17 mouse cellular contexts compared by ENCODE assay signal in genomic region chr2:59389971-59390370, GRCm38 (mm10).
A peak's percentile ranks its signal among the peaks of the same experiment; 100 is the strongest.
DNase-seq lines count a peak whose midpoint lies in the region; ATAC-seq and TF ChIP-seq lines count a peak whose summit lies in the region.
"Had no signal": no experiment of that assay in that cellular context is flagged by ENCODE, and none has a peak within 500 bp of the region (broad histone marks: within the 10 kb centered on the region; RNA-seq: fewer than 3 reads in every experiment).

No protein-coding gene starts in this region.

- no peak for DNase-seq in hindbrain, embryonic 11.5 days (ENCODE audit: low spot score)
- peak; percentile 56 for DNase-seq in midbrain, embryonic 14.5 days
- no peak for DNase-seq in midbrain, embryonic 10.5 days (ENCODE audit: low spot score)
- peak; percentile 56 for DNase-seq in midbrain, postnatal 0 days (ENCODE audit: low spot score)
- DNase-seq: adrenal gland, adult 2 months; cerebellum, adult 8-10 months; kidney, adult 8-10 months; kidney, postnatal 14 days; liver, postnatal 0 days had no signal

- H3K27me3 ChIP-seq in hindbrain, embryonic 16.5 days (replicated peaks; ENCODE audit: control insufficient read depth, insufficient read depth, low read length) = no peaks in the 10 kb centered on the region
- no peaks in the 10 kb centered on the region for H3K27me3 ChIP-seq in hindbrain, embryonic 11.5 days (ENCODE audit: control insufficient read depth, insufficient read depth, low read length)
- no peaks in the 10 kb centered on the region for H3K27me3 ChIP-seq in midbrain, embryonic 14.5 days (ENCODE audit: control insufficient read depth, insufficient read depth, low read length)
- H3K27me3 ChIP-seq in midbrain, embryonic 10.5 days (ENCODE audit: low read depth, poor library complexity, severe bottlenecking) = no peaks in the 10 kb centered on the region
- H3K27me3 ChIP-seq in forebrain, embryonic 16.5 days (replicated peaks; ENCODE audit: control insufficient read depth, insufficient read depth, low read length) = no peaks in the 10 kb centered on the region
- no peaks in the 10 kb centered on the region for H3K27me3 ChIP-seq in midbrain, postnatal 0 days (ENCODE audit: insufficient read depth, low read length)
- H3K27me3 ChIP-seq: intestine, embryonic 15.5 days; neural tube, embryonic 15.5 days had no signal

- H3K4me1 ChIP-seq in hindbrain, embryonic 16.5 days (ENCODE audit: control insufficient read depth, insufficient read depth, low read depth, low read length) = no peaks in the 10 kb centered on the region
- H3K4me1 ChIP-seq in hindbrain, embryonic 11.5 days (replicated peaks; ENCODE audit: control insufficient read depth, insufficient read depth, low read length) = no peaks in the 10 kb centered on the region
- H3K4me1 ChIP-seq in midbrain, embryonic 14.5 days (ENCODE audit: control insufficient read depth, insufficient read depth, low read length) = no peaks in the 10 kb centered on the region
- peaks cover 3% of the 10 kb centered on the region; the same call in 1 of the 2 replicates for H3K4me1 ChIP-seq in midbrain, embryonic 10.5 days
- H3K4me1 ChIP-seq in forebrain, embryonic 16.5 days (replicated peaks; ENCODE audit: control insufficient read depth, insufficient read depth, low read length) = 0 out of 2 replicates have a peak, but pooled peaks cover 3% of the 10 kb centered on the region
- H3K4me1 ChIP-seq in midbrain, postnatal 0 days (ENCODE audit: insufficient read depth, low read length) = peaks cover 2% of the 10 kb centered on the region; the same call in 1 of the 2 replicates
- H3K4me1 ChIP-seq: intestine, embryonic 15.5 days; neural tube, embryonic 15.5 days had no signal

- no peak overlapping the region for H3K9ac ChIP-seq in hindbrain, embryonic 16.5 days (ENCODE audit: low read depth, low read length)
- no peak overlapping the region for H3K9ac ChIP-seq in hindbrain, embryonic 11.5 days (ENCODE audit: low read depth, low read length)
- H3K9ac ChIP-seq in midbrain, embryonic 14.5 days (replicated peaks; ENCODE audit: low read length) = no peak overlapping the region
- no peak overlapping the region for H3K9ac ChIP-seq in forebrain, embryonic 16.5 days (replicated peaks; ENCODE audit: low read depth, low read length)
- H3K9ac ChIP-seq in midbrain, postnatal 0 days (replicated peaks; ENCODE audit: low read length, poor library complexity, severe bottlenecking) = no peak overlapping the region
- H3K9ac ChIP-seq: hindbrain, embryonic 14.5 days; intestine, embryonic 15.5 days; liver, postnatal 0 days; neural tube, embryonic 15.5 days had no signal

- no peak overlapping the region for H3K4me3 ChIP-seq in hindbrain, embryonic 16.5 days (ENCODE audit: low read length)
- no peak overlapping the region for H3K4me3 ChIP-seq in hindbrain, embryonic 11.5 days (ENCODE audit: low read depth, low read length)
- H3K4me3 ChIP-seq in midbrain, embryonic 14.5 days (replicated peaks; ENCODE audit: low read depth, low read length) = no peak overlapping the region
- no peak overlapping the region for H3K4me3 ChIP-seq in midbrain, embryonic 10.5 days
- no peak overlapping the region for H3K4me3 ChIP-seq in forebrain, embryonic 16.5 days (replicated peaks; ENCODE audit: low read length)
- no peak overlapping the region for H3K4me3 ChIP-seq in midbrain, postnatal 0 days (ENCODE audit: low read depth, low read length)
- H3K4me3 ChIP-seq: intestine, embryonic 15.5 days; neural tube, embryonic 15.5 days had no signal

- H3K4me2 ChIP-seq in hindbrain, embryonic 16.5 days (ENCODE audit: low read length) = no peak overlapping the region
- H3K4me2 ChIP-seq in hindbrain, embryonic 11.5 days (replicated peaks; ENCODE audit: low read depth, low read length) = no peak overlapping the region
- H3K4me2 ChIP-seq in midbrain, embryonic 14.5 days (ENCODE audit: low read length) = no peak overlapping the region
- no peak overlapping the region for H3K4me2 ChIP-seq in forebrain, embryonic 16.5 days (ENCODE audit: low read length)
- H3K4me2 ChIP-seq in midbrain, postnatal 0 days (ENCODE audit: low read depth, low read length, poor library complexity, severe bottlenecking) = no peak overlapping the region
- H3K4me2 ChIP-seq: hindbrain, embryonic 14.5 days; intestine, embryonic 15.5 days; liver, embryonic 11.5 days; neural tube, embryonic 15.5 days had no signal

- peak; percentile 74; the same call in 1 of the 2 replicates for ATAC-seq in hindbrain, embryonic 16.5 days
- ATAC-seq in hindbrain, embryonic 11.5 days (ENCODE audit: low FRiP score) = no peak
- ATAC-seq in midbrain, embryonic 14.5 days (ENCODE audit: low FRiP score, low TSS enrichment) = no peak
- peak; percentile 91 for ATAC-seq in forebrain, embryonic 16.5 days
- 0 out of 2 replicates have a peak, but pooled peaks have one; percentile 35 for ATAC-seq in midbrain, postnatal 0 days (ENCODE audit: low FRiP score)
- ATAC-seq in megakaryocyte progenitor cell, adult 5-6 weeks (replicated peaks; ENCODE audit: poor library complexity) = no peak
- ATAC-seq: intestine, embryonic 15.5 days; liver, postnatal 0 days; lung, postnatal 0 days had no signal

- no peaks in the 10 kb centered on the region for H3K36me3 ChIP-seq in hindbrain, embryonic 16.5 days (ENCODE audit: control insufficient read depth, insufficient read depth, low read length)
- no peaks in the 10 kb centered on the region for H3K36me3 ChIP-seq in hindbrain, embryonic 11.5 days (ENCODE audit: control insufficient read depth, insufficient read depth, low read length)
- H3K36me3 ChIP-seq in midbrain, embryonic 14.5 days (ENCODE audit: control insufficient read depth, insufficient read depth, low read length) = no peaks in the 10 kb centered on the region
- no peaks in the 10 kb centered on the region for H3K36me3 ChIP-seq in midbrain, embryonic 10.5 days
- H3K36me3 ChIP-seq in forebrain, embryonic 16.5 days (ENCODE audit: control insufficient read depth, insufficient read depth) = no peaks in the 10 kb centered on the region
- no peaks in the 10 kb centered on the region for H3K36me3 ChIP-seq in midbrain, postnatal 0 days (ENCODE audit: insufficient read depth, low read length)
- H3K36me3 ChIP-seq: intestine, embryonic 15.5 days; neural tube, embryonic 15.5 days had no signal

- H3K27ac ChIP-seq in hindbrain, embryonic 16.5 days (ENCODE audit: low read depth, low read length) = no peak overlapping the region
- H3K27ac ChIP-seq in hindbrain, embryonic 11.5 days (ENCODE audit: low read depth, low read length) = no peak overlapping the region
- H3K27ac ChIP-seq in midbrain, embryonic 14.5 days (replicated peaks; ENCODE audit: low read depth, low read length) = no peak overlapping the region
- H3K27ac ChIP-seq in midbrain, embryonic 10.5 days (replicated peaks) = no peak overlapping the region
- H3K27ac ChIP-seq in forebrain, embryonic 16.5 days (ENCODE audit: low read length) = no peak overlapping the region
- H3K27ac ChIP-seq in midbrain, postnatal 0 days (ENCODE audit: low read depth, low read length) = no peak overlapping the region
- H3K27ac ChIP-seq: hindbrain, embryonic 14.5 days; intestine, embryonic 15.5 days; neural tube, embryonic 15.5 days had no signal

- TF ChIP-seq CTCF in midbrain, postnatal 0 days (IDR thresholded peaks at IDR 0.05) = no peak

- WGBS in hindbrain, embryonic 16.5 days = 70% methylated on average over 5 of the region's 5 CpGs
- 91% methylated on average over 5 of the region's 5 CpGs for WGBS in hindbrain, embryonic 11.5 days
- WGBS in midbrain, embryonic 14.5 days = 78% methylated on average over 5 of the region's 5 CpGs
- WGBS in midbrain, embryonic 10.5 days = 92% methylated on average over 5 of the region's 5 CpGs
- 65% methylated on average over 5 of the region's 5 CpGs for WGBS in forebrain, embryonic 16.5 days
- WGBS in midbrain, postnatal 0 days = 63% methylated on average over 5 of the region's 5 CpGs

- no peaks in the 10 kb centered on the region for H3K9me3 ChIP-seq in hindbrain, embryonic 16.5 days (ENCODE audit: control insufficient read depth, low read length)
- H3K9me3 ChIP-seq in hindbrain, embryonic 11.5 days (ENCODE audit: control insufficient read depth, low read length) = no peaks in the 10 kb centered on the region
- H3K9me3 ChIP-seq in midbrain, embryonic 14.5 days (ENCODE audit: control insufficient read depth, low read length) = no peaks in the 10 kb centered on the region
- H3K9me3 ChIP-seq in midbrain, embryonic 10.5 days (replicated peaks) = no peaks in the 10 kb centered on the region
- no peaks in the 10 kb centered on the region for H3K9me3 ChIP-seq in forebrain, embryonic 16.5 days (ENCODE audit: control insufficient read depth, low read length)
- H3K9me3 ChIP-seq in midbrain, postnatal 0 days (ENCODE audit: low read length) = no peaks in the 10 kb centered on the region
- H3K9me3 ChIP-seq: intestine, embryonic 15.5 days; neural tube, embryonic 15.5 days had no signal

Comparison
In these comparisons a context has a peak if more than half of its experiments do, and no peak if none do; other contexts are left out.
1. ATAC-seq: peak in hindbrain, embryonic 16.5 days (single experiment), forebrain, embryonic 16.5 days (single experiment) and midbrain, postnatal 0 days (single experiment); none in hindbrain, embryonic 11.5 days (single experiment), midbrain, embryonic 14.5 days (single experiment) and megakaryocyte progenitor cell, adult 5-6 weeks (single experiment).
2. DNase-seq: peak in midbrain, embryonic 14.5 days (single experiment) and midbrain, postnatal 0 days (single experiment); none in hindbrain, embryonic 11.5 days (single experiment) and midbrain, embryonic 10.5 days (single experiment).